Mouse (Mus musculus) heart, adult 8-10 months (tissue): ENCODE measurements around the gene D430042O09Rik. TPM values are rescaled to one million over a fixed set of nuclear protein-coding genes. Genes with fewer than 3 reads are reported as not detected.
"Not testable (repeated sequence)": the region's sequence is repeated elsewhere in the genome, so short reads cannot be mapped to it uniquely, and the experiment has no call there.

ENCODE experiments used
- DNase-seq: peaks from one replicate; pipeline ENCODE4 v3.0.0; 2022; ENCODE audit warnings: low spot score
- total RNA-seq, 4 experiments: library from RNA; stranded (reverse); gene quantifications; 2 replicates each; pipeline ENCODE4 v1.2.4; 2022

Gene D430042O09Rik
- 10 to 100 TPM in 1 of 4 experiments, 1 to 10 TPM in 3; 8.9 to 12.0 (median 9.4) TPM for total RNA-seq

DNA sequence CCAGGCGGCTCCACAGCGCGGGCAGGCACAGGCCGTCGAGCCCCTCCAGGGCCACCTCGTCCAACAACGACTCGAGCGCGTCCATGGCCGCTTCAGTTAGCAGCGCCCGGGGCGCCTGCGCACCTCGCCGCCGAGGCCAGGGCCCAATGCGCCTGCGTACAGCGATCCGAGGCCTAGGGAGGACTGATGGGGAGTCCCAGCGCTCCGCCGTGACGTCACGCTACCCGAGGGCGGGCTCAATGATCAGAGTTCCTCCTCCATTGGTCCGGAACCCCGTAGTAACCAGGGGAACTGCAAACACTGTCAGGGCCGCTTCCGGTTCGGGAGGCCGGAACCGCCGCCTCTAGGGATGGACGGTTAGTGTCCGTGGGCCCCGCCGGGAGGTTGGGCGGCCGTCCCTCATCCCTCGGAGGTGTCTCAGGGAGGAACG lies at the start of gene D430042O09Rik, which contains the start of gene Gtf3c1:
Gene D430042O09Rik, plus strand, starts transcription at position 296 of the 430 bp plus-strand sequence.
Gene Gtf3c1, minus strand, starts transcription at position 188 of the 430 bp plus-strand sequence.
- DNase-seq: peak; percentile 100

DNA sequence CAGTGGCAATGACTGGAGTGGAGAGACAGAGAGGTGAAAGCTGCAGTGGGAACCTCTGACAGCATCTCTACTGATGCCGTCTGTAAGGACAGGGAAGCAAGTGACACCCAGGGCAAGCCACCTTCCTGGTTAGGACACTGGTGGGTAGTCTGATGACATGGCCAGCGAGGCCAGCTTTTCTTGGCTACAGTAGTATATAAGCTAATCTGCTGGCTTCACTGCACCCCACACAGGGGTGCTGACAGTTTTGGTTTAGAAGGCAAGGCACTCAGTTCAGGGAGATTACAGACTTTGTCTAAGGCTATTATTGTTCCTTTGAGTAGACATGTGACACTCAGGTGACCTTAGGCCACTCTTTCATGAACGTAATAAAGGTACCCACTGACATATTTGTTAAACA lies 44.0 kb upstream of the D430042O09Rik start:
- no peak for DNase-seq

DNA sequence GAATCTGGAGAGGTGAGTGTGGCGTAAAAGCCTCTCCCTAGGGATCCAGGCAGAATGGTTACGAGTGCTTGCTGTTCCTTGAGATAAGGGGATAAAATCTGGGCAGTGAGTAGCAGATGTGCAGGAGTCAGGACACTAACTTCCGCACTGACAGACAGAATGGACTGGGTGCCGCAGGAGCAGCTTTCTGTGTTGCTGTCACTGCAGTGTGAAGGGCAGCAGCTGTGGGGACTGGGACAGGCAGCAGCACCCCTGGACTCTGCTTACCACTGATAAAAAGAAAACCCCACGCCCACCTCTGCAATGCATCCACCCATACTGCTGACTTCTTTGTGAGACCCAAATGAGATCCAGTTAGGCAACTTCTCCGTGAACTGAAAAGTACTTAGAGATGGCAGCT lies 36.8 kb upstream of the D430042O09Rik start:
- no peak for DNase-seq

DNA sequence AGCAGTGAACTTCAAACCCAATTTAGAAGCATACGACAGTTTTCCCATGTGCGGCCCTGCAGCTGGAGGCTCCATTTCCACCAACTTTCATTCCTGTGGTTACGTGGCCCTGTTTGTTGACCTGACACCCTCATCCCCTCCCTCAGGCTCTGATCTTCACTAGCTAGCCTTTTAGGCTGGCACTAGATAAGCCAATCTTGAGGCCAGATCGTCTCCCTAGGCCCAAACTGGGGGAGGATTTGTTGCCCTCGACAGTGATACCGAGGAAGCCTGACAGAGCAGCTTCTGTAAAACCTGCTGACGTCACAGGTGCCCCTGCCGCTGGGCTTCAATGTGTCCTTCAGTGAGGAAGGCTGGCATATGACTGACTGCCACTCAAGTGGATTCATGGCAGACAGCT lies 36.3 kb upstream of the D430042O09Rik start:
- DNase-seq: no peak

DNA sequence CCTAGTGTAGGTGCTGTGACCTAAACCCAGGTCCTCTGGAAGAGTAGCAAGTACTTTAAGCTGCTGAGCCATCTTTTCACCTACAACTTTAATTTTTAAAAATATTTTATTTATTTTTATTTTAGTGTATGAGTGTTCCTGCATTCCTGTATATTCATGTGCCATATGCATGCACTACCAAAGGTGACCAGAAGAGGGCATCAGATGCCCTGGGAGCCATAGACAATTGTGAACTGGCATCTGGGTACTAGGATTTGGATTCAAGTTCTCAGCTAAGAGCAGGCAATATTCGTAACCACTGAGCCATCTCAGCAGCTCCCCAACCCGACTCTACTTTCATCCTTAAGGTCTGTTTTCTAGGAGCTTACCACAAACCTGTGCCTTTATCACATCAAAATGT lies 32.8 kb upstream of the D430042O09Rik start:
- peak; percentile 31 for DNase-seq

DNA sequence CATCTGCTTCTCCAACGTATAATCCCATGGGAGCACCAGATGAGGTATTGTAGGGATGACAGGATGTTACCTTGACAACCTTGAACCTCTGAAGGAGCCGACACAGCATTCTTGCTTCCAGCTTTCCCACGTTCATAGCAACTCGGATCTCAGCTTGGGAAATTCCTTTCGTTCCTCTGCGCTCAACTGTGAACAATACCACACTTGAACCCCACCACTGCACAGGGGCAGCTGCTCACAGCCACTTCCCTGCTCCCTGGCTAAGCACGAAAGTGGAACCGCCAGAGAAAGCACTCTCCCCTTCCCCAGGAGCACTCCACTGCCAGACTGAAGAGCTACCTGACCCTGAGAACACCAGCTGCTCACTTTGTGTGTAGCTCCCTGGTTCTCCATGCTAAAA lies 28.9 kb upstream of the D430042O09Rik start:
- no peak for DNase-seq

DNA sequence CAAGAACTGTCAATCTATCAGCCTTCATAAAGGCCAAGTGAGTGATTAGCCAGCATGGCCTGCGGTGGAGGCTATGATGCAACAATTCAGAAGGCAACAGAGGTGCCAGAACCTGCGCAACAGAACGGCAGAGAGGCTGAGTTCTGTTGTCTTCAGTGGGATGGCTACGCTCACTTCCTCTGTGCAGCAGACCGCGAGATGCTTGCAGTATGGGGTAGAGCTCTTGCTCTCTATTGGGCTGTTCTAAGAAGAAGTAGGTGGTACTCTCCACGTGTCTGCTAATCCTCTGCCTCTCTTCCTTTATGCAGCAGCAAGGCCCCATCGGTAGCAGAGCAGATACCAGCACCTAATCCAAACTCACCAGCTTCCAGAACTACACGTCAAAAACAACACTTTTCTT lies 27.8 kb upstream of the D430042O09Rik start:
- no peak for DNase-seq

DNA sequence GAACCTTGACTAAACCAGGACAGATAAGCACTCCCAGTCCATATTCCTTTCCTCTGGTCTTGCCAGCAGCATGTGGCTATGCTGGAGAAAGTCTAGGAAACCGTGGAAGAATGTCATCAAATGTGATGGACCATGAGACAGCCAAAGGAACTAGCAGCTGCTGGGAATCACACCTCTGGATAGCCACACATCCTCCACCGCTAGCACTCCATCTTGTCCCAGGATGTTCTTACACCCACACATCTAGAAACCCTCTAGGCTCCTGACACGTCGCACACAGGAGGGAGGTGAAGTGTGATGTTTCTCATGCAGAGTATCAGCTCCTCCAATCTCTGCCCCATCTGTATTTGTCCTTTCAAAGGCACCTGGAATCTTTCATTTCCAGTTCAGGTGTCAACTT lies 17.2 kb upstream of the D430042O09Rik start:
- no peak for DNase-seq

DNA sequence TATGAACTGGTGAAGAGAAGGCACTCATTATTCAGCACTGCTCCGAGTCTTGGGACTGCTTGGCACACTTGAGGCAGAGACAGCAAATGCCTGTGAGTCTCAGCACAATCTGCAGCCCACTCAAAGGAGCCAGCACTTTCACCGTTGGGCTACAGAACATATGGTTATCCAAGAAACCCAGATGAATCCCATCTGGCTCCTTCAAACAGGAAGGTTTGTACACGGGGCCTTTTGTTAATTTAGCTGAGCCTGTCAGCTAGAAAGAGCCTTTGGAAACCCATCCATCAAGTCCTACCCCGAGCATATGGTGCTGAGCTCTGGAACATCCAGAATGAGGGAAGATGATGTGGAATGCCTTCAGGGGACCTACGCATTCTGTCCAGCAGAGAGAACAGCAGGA lies 13.6 kb upstream of the D430042O09Rik start:
- no peak for DNase-seq

DNA sequence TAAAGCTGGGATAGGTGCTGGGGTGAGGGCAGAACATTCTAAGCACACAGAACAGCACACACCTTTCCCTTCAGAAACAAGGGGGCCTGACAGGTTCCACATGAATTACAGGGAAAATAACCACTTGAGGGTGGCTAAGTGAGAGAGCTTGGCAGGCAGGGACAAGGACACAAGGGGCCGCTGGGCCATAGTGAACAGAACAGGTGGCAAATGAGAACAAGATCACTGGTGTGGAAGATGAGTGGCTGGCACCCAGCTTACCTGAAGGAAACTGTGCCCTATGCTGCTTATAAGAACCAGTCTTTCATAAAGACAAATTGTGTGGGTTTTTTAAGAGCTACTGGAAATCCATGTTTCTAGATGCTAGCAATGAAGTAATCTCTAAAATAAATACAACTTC lies 4.9 kb upstream of the D430042O09Rik start:
- DNase-seq: no peak

DNA sequence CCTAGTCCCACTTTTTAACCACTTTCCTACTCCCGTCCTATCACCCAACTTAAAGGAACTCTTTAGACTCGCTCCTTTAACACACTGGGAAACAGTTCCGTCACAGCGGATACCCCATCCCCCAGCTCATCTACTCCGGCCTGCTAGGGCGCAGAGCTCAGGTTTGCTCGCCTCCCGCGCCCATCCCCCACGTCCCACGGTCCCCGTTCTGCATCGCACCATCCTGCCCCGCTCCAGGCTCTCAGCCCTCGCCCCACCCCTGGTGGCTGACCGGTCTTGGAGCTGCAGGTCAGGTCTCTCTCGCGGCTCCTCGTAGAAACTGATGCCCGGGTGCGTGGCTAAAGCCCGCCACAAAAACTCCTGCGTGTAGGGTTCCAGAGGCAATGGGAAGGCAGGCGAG lies 502 bp upstream of the D430042O09Rik start:
- peak; percentile 44 for DNase-seq

DNA sequence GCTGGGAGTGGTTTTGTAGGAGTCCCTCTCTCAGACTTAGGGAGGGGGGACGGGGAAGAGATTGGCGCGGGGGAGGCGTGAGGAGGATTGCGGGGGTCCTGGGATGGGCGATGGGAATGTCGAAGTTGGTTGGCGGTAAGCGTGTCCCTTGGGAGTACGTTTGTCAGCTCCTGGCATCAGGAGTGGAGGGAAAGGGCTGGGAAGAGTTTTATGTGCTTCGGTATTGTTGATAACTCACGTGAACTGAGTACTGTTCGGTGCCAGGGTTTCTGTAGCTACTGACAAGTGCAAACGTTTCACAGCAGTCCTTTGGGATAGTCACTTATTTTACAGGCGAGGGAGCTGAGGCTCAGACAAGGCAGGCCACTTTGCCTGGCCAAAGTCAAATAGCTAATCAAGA lies 412 bp downstream of the D430042O09Rik start:
- DNase-seq: no peak

DNA sequence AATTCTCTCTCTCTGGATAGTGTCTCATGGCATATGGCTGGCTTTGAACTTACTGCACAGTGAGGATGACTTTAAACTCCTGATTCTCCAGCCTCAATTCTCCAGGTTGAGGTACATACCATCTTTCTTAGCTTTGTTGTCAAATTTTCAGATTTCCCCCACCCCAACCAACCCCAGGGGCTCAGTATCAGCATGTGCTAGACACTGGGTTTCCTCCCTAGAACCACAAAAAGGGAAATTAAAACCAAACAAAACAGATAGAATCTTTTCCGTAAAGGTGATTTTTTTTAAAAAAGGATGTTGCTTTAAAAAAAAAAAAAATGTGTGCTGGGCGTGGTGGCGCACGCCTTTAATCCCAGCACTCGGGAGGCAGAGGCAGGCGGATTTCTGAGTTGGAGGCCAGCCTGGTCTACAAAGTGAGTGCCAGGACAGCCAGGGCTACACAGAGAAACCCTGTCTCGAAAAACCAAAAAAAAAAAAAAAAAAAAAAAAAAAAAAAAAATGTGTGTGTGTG lies 5.9 kb downstream of the D430042O09Rik start:
- DNase-seq: not testable (repeated sequence)

DNA sequence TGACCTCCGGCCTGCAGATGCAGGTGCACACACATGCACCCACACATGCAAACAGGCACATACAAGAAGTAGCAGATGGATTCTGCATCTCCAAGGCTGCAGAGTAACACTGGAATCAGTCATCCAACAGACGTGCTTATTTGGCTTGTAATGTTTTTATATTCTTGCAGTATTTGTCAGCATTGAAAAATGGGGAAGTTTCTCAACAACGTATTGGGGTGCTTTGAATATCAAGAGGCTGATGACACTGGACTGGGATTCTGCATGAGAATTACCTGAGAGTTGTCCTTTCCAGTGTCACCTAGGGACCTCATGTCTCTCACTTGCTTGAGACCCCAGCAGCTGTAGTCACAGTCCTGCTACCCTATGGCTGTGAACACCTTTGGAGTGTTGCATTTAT lies 7.1 kb downstream of the D430042O09Rik start:
- DNase-seq: no peak

DNA sequence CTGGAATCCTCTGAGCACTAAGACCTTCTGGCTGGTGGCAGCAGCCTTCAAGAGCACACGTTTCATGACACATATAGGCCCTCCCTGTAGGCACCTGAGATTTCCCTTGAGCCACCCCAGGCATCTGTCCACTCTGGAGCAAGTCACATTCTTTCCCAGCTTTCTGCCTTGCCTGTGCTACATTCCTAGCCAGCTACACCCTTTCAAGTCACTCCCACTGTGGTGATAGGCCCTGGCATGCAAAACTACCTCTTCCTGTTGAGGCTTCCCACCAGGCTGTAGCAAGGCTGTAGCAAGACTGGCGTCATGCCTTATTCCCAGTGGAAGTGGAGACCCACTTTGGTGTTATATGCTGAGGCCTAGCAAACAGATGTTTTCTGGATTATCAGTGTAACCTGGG lies 9.0 kb downstream of the D430042O09Rik start:
- peak; percentile 13 for DNase-seq

DNA sequence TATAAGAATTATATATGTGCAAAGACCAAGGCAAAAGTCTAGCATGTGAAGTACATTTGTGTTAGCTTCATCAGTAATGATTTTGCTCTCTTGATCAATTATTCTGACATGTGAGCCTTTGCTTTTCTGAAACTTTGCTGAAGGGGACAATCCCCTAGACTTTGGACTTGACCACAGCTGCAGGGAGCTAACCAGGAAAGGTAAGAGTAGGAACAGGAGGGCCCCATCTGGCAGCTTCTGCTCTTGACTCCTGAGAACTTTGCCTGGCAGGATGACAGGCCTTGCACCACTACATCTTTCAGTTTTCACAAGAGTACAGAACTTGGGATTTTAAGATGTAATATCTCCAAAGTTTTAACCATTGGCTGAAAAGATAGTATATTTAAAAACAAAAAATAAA lies 9.9 kb downstream of the D430042O09Rik start:
- no peak for DNase-seq

DNA sequence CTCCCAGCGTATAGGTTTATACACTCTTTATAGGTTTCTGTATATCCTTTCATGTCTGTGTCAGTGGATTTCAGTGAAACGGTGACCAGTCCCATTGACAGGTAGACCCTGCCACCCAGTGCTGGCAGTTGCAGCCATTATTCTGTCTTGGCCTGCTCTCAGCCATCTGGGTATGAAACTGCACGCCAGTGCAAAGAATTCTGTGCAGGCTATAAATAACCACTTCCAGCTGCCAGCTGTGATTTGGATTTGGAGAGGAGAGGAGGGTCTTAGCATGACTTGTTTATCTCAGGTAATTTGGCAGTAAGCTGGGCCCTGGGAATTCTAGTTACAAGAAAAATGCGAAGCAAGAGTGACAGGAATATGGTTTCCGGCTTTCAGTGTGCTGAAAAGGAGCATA lies 12.7 kb downstream of the D430042O09Rik start:
- DNase-seq: peak; percentile 25

DNA sequence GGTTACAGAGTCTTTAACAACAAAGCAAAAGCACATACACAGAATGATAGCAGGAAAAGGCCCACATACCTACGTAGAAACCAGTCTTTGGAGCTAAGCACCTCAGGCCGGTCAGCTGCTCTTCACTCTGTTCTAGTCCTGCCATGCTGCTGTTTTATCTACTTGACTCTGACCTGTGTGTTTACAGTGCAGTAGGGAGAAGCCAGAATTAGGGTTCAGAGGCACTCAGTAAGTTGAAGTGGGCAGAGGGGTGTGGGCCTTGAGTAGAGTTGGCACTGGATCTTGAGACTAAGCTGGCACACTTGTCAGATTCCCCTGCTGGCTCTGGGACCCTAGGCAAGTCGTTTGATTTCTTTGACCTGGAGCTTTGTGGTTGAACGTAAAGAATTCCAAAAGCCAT lies 13.3 kb downstream of the D430042O09Rik start:
- no peak for DNase-seq

DNA sequence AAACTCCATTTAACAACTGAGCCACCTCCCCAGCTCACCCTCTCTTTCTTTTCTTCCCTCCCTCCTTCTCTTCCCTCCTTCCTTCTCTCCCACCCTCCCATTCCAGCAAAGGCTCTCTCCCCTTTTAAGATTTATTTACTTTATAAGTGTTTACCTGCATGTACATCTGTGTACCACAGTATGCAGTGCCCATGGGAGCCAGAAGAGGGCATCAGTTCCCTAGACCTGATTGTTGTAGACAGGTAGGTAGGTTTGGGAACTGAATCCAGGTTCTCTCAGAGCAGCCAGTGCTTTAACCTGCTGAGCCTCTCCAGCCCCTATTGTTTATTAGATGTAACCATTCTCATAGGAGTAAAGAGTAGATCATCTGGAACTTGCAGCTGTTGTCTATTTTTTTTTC lies 14.4 kb downstream of the D430042O09Rik start:
- no peak for DNase-seq

DNA sequence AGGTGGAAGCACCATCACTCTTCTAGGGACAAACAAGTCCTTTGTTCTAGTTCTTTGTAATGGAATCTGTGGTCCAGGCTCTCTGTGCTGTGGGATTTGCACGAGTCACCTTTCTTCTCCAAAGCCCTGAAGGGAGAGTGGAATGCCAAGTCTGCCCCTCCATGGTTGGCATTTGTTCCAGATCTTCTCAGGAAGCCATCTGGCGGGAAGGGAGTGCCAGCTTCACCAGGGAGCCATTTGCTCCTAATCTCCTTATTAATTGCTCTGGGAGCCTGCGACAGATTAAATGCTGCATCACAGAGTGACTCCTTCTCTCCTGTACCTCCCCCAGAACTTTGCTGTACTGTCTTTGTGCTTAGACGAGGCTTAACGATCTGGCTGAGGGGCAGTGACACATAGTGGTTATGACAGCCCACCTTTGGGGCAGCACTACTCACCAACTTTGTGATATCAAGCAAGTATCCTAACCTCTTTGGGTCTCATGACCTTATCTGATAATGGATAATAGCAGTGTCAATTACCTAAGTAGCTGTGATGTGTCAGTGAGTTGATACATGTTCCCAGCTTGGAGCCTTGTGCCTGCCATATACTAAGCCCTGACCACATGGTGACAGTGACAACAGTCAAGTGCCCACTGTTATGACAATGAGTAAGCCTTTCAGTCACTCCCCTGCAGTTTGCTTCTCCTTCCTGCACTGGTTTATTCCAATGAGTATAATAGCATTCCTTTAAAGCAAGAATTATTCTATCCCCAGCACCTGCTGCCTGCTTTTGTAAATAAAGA lies 15.7 kb downstream of the D430042O09Rik start:
- DNase-seq: no peak

DNA sequence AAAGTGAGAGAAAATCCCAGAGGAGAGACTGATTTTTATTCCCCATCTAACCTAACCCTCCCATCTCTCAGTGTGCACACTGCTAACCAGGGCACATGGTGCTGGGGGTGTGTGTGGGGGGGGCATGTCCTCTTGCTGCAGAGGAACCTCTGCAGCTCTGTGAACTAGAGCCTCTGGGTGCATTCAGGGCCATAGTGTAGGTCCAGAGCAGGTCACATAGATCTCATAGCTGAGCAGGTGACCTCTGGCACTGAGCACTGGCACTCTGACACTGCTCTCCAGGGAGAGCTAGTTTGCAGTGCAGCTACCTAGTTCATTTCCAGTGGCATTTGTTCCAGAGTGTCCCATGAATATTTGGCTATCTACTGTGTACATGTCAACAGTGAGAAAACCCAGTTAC lies 24.0 kb downstream of the D430042O09Rik start:
- no peak for DNase-seq

DNA sequence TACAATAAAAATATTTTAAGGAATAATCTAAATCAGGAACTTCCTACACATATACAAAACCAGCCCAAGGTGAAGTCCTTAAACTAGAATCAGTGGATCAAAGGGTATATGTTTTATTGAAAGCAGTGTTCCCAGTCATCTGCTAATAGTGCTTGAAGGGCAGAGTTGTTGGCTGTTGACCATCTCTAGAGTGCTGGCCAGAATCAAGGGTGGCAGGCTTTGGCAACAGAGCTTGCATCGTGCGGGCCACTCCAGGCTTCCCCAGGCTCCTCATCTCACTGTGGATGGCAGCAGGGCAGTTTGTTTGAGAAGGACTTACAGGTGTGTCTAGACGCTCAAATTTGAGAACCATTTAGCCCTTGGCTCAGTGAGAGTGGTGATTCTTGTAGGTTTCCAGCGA lies 26.1 kb downstream of the D430042O09Rik start:
- DNase-seq: no peak

DNA sequence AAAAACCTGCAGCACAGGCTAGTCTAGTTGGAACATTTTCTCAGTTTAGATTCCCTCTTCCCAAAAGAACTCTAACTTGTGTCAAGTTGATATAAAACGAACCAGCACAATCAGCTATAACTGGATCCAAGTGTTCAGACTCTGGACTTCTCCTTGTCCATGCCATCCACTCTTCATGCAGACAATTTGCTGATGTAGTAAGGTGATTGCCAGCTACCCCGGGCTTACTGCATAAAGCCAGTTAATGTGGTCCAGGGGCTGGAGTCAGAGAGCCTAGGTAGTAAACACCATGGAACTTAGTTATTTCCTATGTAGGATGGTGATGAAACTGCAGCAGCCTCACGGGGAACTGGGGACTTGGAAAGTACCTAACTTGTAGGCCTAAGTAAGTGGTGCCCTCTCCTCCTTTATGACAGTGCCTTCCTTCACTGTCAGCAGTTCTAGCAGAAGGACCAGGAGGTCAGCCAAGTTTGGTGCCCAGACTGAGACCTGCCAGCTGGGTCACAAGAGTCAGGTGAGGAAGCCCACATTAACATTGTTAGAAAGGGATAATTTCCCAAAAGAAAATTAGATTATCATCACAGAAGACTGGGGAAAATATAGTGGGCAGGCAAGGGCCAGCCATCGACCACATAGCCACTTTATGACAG lies 28.8 kb downstream of the D430042O09Rik start:
- DNase-seq: no peak
